In the genomic region with DNA sequence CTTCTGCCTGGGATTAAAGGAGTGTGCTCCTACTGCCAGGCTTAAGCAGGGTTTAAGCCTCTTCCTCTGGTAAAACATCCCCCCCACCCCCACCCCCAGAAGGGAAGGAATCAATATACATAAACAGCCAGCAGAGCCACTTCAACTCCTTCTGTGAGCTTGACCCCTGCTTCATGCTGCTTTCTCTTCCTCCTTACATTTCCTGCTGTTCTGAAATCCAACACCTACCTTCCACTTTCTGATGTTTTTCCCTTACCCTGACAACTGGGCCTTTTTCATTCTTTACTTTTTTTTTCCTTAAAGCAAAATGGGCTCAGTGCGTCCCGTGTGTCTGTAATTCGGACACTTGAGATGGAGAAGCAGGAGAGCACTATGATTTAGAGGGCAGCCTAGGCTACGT, we compare ENCODE assay signal across 11 mouse cellular contexts. TPM values are rescaled to one million over a fixed set of nuclear protein-coding genes. Genes with fewer than 3 reads are reported as not detected.
DNase-seq lines count a peak whose midpoint lies in the region; ATAC-seq and TF ChIP-seq lines count a peak whose summit lies in the region.
"Had no signal": no experiment of that assay in that cellular context is flagged by ENCODE, and none has a peak within 500 bp of the region (broad histone marks: within the 10 kb centered on the region; RNA-seq: fewer than 3 reads in every experiment).

No protein-coding gene starts in this region.

- H3K4me1 ChIP-seq in kidney, adult 2 months (ENCODE audit: control insufficient read depth, insufficient read depth, low read length) = peaks cover 15% of the 10 kb centered on the region; the same call in 1 of the 2 replicates
- peaks cover 11% of the 10 kb centered on the region for H3K4me1 ChIP-seq in midbrain, embryonic 16.5 days (ENCODE audit: control insufficient read depth, insufficient read depth, low read length)
- H3K4me1 ChIP-seq in midbrain, postnatal 0 days (ENCODE audit: insufficient read depth, low read length) = no peaks in the 10 kb centered on the region
- peaks cover 23% of the 10 kb centered on the region for H3K4me1 ChIP-seq in embryonic facial prominence, embryonic 15.5 days
- H3K4me1 ChIP-seq in stomach, postnatal 0 days (replicated peaks; ENCODE audit: control insufficient read depth, insufficient read depth) = peaks cover 8% of the 10 kb centered on the region; the same call in 1 of the 2 replicates

- WGBS in kidney, adult 2 months = 59% methylated on average over 4 of the region's 4 CpGs
- 64% methylated on average over 4 of the region's 4 CpGs for WGBS in midbrain, embryonic 16.5 days
- 62% methylated on average over 4 of the region's 4 CpGs for WGBS in midbrain, postnatal 0 days
- 45% methylated on average over 4 of the region's 4 CpGs for WGBS in embryonic facial prominence, embryonic 15.5 days
- 65% methylated on average over 4 of the region's 4 CpGs for WGBS in stomach, postnatal 0 days

- H3K9ac ChIP-seq in midbrain, embryonic 16.5 days (ENCODE audit: low read depth, low read length) = 0 out of 2 replicates have a peak overlapping the region, but pooled peaks have one; percentile 7
- no peak overlapping the region for H3K9ac ChIP-seq in midbrain, postnatal 0 days (replicated peaks; ENCODE audit: low read length, poor library complexity, severe bottlenecking)
- H3K9ac ChIP-seq in embryonic facial prominence, embryonic 15.5 days = no peak overlapping the region
- H3K9ac ChIP-seq in stomach, postnatal 0 days (ENCODE audit: low read length) = no peak overlapping the region

- H3K4me2 ChIP-seq in midbrain, embryonic 16.5 days (ENCODE audit: low read length) = no peak overlapping the region
- no peak overlapping the region for H3K4me2 ChIP-seq in midbrain, postnatal 0 days (ENCODE audit: low read depth, low read length, poor library complexity, severe bottlenecking)
- no peak overlapping the region for H3K4me2 ChIP-seq in embryonic facial prominence, embryonic 15.5 days (replicated peaks)
- H3K4me2 ChIP-seq in stomach, postnatal 0 days (replicated peaks; ENCODE audit: low read depth) = no peak overlapping the region
- H3K4me2 ChIP-seq: neural tube, embryonic 13.5 days had no signal

- H3K9me3 ChIP-seq in midbrain, embryonic 16.5 days (replicated peaks; ENCODE audit: control insufficient read depth, low read length, poor library complexity, severe bottlenecking) = no peaks in the 10 kb centered on the region
- H3K9me3 ChIP-seq in midbrain, postnatal 0 days (ENCODE audit: low read length) = no peaks in the 10 kb centered on the region
- no peaks in the 10 kb centered on the region for H3K9me3 ChIP-seq in embryonic facial prominence, embryonic 15.5 days (replicated peaks)
- no peaks in the 10 kb centered on the region for H3K9me3 ChIP-seq in stomach, postnatal 0 days (ENCODE audit: control insufficient read depth, low read length)
- H3K9me3 ChIP-seq: neural tube, embryonic 13.5 days had no signal

- no peak for TF ChIP-seq CTCF in kidney, adult 2 months (conservative IDR thresholded peaks at IDR 0.05; ENCODE audit: insufficient read depth, insufficient read length, low read depth, low read length)
- TF ChIP-seq CTCF in midbrain, postnatal 0 days (IDR thresholded peaks at IDR 0.05) = no peak
- TF ChIP-seq CTCF in stomach, postnatal 0 days (IDR thresholded peaks at IDR 0.05; ENCODE audit: low read depth) = no peak

- ATAC-seq in midbrain, embryonic 16.5 days = no peak
- ATAC-seq in midbrain, postnatal 0 days (ENCODE audit: low FRiP score) = no peak
- ATAC-seq in embryonic facial prominence, embryonic 15.5 days (ENCODE audit: insufficient number of reproducible peaks, low FRiP score, low TSS enrichment, low read depth) = no peak
- ATAC-seq in stomach, postnatal 0 days (ENCODE audit: low FRiP score, low TSS enrichment) = no peak
- no peak for ATAC-seq in megakaryocyte, adult 5-6 weeks (ENCODE audit: poor library complexity, severe bottlenecking)

- no peak for TF ChIP-seq EP300 in stomach, postnatal 0 days (optimal IDR thresholded peaks at IDR 0.05)

- H3K4me3 ChIP-seq in kidney, adult 2 months (ENCODE audit: insufficient read depth, low read depth, low read length) = no peak overlapping the region
- no peak overlapping the region for H3K4me3 ChIP-seq in midbrain, embryonic 16.5 days (ENCODE audit: low read depth, low read length)
- no peak overlapping the region for H3K4me3 ChIP-seq in midbrain, postnatal 0 days (ENCODE audit: low read depth, low read length)
- H3K4me3 ChIP-seq in embryonic facial prominence, embryonic 15.5 days (replicated peaks) = no peak overlapping the region
- H3K4me3 ChIP-seq in stomach, postnatal 0 days (ENCODE audit: low read depth, low read length) = no peak overlapping the region
- H3K4me3 ChIP-seq: neural tube, embryonic 13.5 days had no signal

- no peak for TF ChIP-seq POLR2A in kidney, adult 2 months (IDR thresholded peaks at IDR 0.05; ENCODE audit: low read depth, low read length)

- no peak for DNase-seq in kidney, adult 2 months
- DNase-seq in kidney, postnatal 10 days = no peak
- DNase-seq in midbrain, postnatal 0 days (ENCODE audit: low spot score) = no peak
- no peak for DNase-seq in stomach, postnatal 0 days (ENCODE audit: low spot score)
- DNase-seq: left cerebral cortex, postnatal 4 days; right cerebral cortex, postnatal 14 days had no signal

- H3K36me3 ChIP-seq in kidney, adult 2 months (ENCODE audit: control insufficient read depth, insufficient read depth, low read length) = no peaks in the 10 kb centered on the region; the same call in 1 of the 2 replicates
- 0 out of 2 replicates have a peak, but pooled peaks cover 2% of the 10 kb centered on the region for H3K36me3 ChIP-seq in midbrain, embryonic 16.5 days (ENCODE audit: control insufficient read depth, insufficient read depth, low read length)
- peaks cover 5% of the 10 kb centered on the region; the same call in 1 of the 2 replicates for H3K36me3 ChIP-seq in midbrain, postnatal 0 days (ENCODE audit: insufficient read depth, low read length)
- peaks cover 21% of the 10 kb centered on the region for H3K36me3 ChIP-seq in embryonic facial prominence, embryonic 15.5 days
- 0 out of 2 replicates have a peak, but pooled peaks cover 2% of the 10 kb centered on the region for H3K36me3 ChIP-seq in stomach, postnatal 0 days (ENCODE audit: control insufficient read depth, insufficient read depth, low read length)

- H3K27ac ChIP-seq in kidney, adult 2 months (ENCODE audit: insufficient read depth, low read depth, low read length) = peak overlapping the region; percentile 61
- H3K27ac ChIP-seq in midbrain, embryonic 16.5 days (ENCODE audit: low read length) = no peak overlapping the region
- H3K27ac ChIP-seq in midbrain, postnatal 0 days (ENCODE audit: low read depth, low read length) = no peak overlapping the region
- H3K27ac ChIP-seq in embryonic facial prominence, embryonic 15.5 days (replicated peaks) = peak overlapping the region; percentile 39; the same call in 1 of the 2 replicates
- H3K27ac ChIP-seq in stomach, postnatal 0 days (replicated peaks) = peak overlapping the region; percentile 85
- H3K27ac ChIP-seq: macrophage; neural tube, embryonic 13.5 days had no signal

- H3K27me3 ChIP-seq in kidney, adult 2 months (replicated peaks; ENCODE audit: control insufficient read depth, insufficient read depth, low read length) = no peaks in the 10 kb centered on the region
- no peaks in the 10 kb centered on the region for H3K27me3 ChIP-seq in midbrain, embryonic 16.5 days (ENCODE audit: control insufficient read depth, insufficient read depth, low read depth, low read length)
- no peaks in the 10 kb centered on the region for H3K27me3 ChIP-seq in midbrain, postnatal 0 days (ENCODE audit: insufficient read depth, low read length)
- H3K27me3 ChIP-seq in embryonic facial prominence, embryonic 15.5 days = no peaks in the 10 kb centered on the region
- no peaks in the 10 kb centered on the region for H3K27me3 ChIP-seq in stomach, postnatal 0 days (ENCODE audit: control insufficient read depth, insufficient read depth, low read length)
- H3K27me3 ChIP-seq: neural tube, embryonic 13.5 days had no signal

RNA-seq across cellular contexts. Expression of a gene that starts 3.8 kb away (rescaled TPM):
- 80.3 and 84.9 TPM in 2 replicates for polyA plus RNA-seq in kidney, adult 2 months (2012; rRNA removed)
- polyA plus RNA-seq in midbrain, embryonic 16.5 days (2015; fragmentation: Nextera tagmentation; extraction: Ambion mirVana) = 89.9 and 91.9 TPM in 2 replicates
- total RNA-seq in midbrain, postnatal 0 days (2014; rRNA removed) = 104 and 124 TPM in 2 replicates
- 77.1 and 81.6 TPM in 2 replicates for polyA plus RNA-seq in midbrain, postnatal 0 days (2015; fragmentation: Nextera tagmentation; extraction: Ambion mirVana)
- 81.2 and 87.5 TPM in 2 replicates for polyA plus RNA-seq in embryonic facial prominence, embryonic 15.5 days (2015; fragmentation: Nextera tagmentation; extraction: Ambion mirVana)
- polyA plus RNA-seq in stomach, postnatal 0 days (2015; fragmentation: Nextera tagmentation; extraction: Ambion mirVana) = 48.8 and 49.0 TPM in 2 replicates
- 131 and 132 TPM in 2 replicates for total RNA-seq in megakaryocyte, adult 5-6 weeks (2015)
- total RNA-seq in megakaryocyte, adult 5-6 weeks (2017) = 43.9 and 51.4 TPM in 2 replicates

RNA-seq across cellular contexts. Expression of a gene that starts 4.1 kb away (rescaled TPM):
- polyA plus RNA-seq in kidney, adult 2 months (2012; rRNA removed) = 106 and 119 TPM in 2 replicates
- polyA plus RNA-seq in midbrain, embryonic 16.5 days (2015; fragmentation: Nextera tagmentation; extraction: Ambion mirVana) = 13.7 and 18.2 TPM in 2 replicates
- 18.9 and 22.0 TPM in 2 replicates for total RNA-seq in midbrain, postnatal 0 days (2014; rRNA removed)
- polyA plus RNA-seq in midbrain, postnatal 0 days (2015; fragmentation: Nextera tagmentation; extraction: Ambion mirVana) = 12.9 and 15.2 TPM in 2 replicates
- polyA plus RNA-seq in embryonic facial prominence, embryonic 15.5 days (2015; fragmentation: Nextera tagmentation; extraction: Ambion mirVana) = 43.7 and 47.1 TPM in 2 replicates
- 24.6 and 25.6 TPM in 2 replicates for polyA plus RNA-seq in stomach, postnatal 0 days (2015; fragmentation: Nextera tagmentation; extraction: Ambion mirVana)
- 68.0 and 72.0 TPM in 2 replicates for total RNA-seq in megakaryocyte, adult 5-6 weeks (2015)
- 26.9 and 33.7 TPM in 2 replicates for total RNA-seq in megakaryocyte, adult 5-6 weeks (2017)

RNA-seq across cellular contexts. Expression of a gene that starts 13.4 kb away (rescaled TPM):
- polyA plus RNA-seq in kidney, adult 2 months (2012; rRNA removed) = not detected in 2 replicates
- 0.55 and 1.1 TPM in 2 replicates for polyA plus RNA-seq in midbrain, embryonic 16.5 days (2015; fragmentation: Nextera tagmentation; extraction: Ambion mirVana)
- 1.9 and 2.5 TPM in 2 replicates for total RNA-seq in midbrain, postnatal 0 days (2014; rRNA removed)
- 0.95 and 0.96 TPM in 2 replicates for polyA plus RNA-seq in midbrain, postnatal 0 days (2015; fragmentation: Nextera tagmentation; extraction: Ambion mirVana)
- 0.33 and 0.39 TPM in 2 replicates for polyA plus RNA-seq in embryonic facial prominence, embryonic 15.5 days (2015; fragmentation: Nextera tagmentation; extraction: Ambion mirVana)
- polyA plus RNA-seq in stomach, postnatal 0 days (2015; fragmentation: Nextera tagmentation; extraction: Ambion mirVana) = 0.07 TPM in 1 of 2 replicates, not detected in the other
- 0.18 TPM in 1 of 2 replicates, not detected in the other for total RNA-seq in megakaryocyte, adult 5-6 weeks (2015)
- total RNA-seq in megakaryocyte, adult 5-6 weeks (2017) = not detected in 2 replicates
- polyA plus RNA-seq: macrophage had no signal

RNA-seq across cellular contexts. Expression of a gene that starts 14.1 kb away (rescaled TPM):
- 36.8 and 37.7 TPM in 2 replicates for polyA plus RNA-seq in kidney, adult 2 months (2012; rRNA removed)
- 1.5 and 2.2 TPM in 2 replicates for polyA plus RNA-seq in midbrain, embryonic 16.5 days (2015; fragmentation: Nextera tagmentation; extraction: Ambion mirVana)
- 3.4 and 7.8 TPM in 2 replicates for total RNA-seq in midbrain, postnatal 0 days (2014; rRNA removed)
- 1.3 and 1.7 TPM in 2 replicates for polyA plus RNA-seq in midbrain, postnatal 0 days (2015; fragmentation: Nextera tagmentation; extraction: Ambion mirVana)
- 2.6 and 3.4 TPM in 2 replicates for polyA plus RNA-seq in embryonic facial prominence, embryonic 15.5 days (2015; fragmentation: Nextera tagmentation; extraction: Ambion mirVana)
- 2.2 and 2.3 TPM in 2 replicates for polyA plus RNA-seq in stomach, postnatal 0 days (2015; fragmentation: Nextera tagmentation; extraction: Ambion mirVana)
- 22.7 and 29.0 TPM in 2 replicates for total RNA-seq in megakaryocyte, adult 5-6 weeks (2015)
- total RNA-seq in megakaryocyte, adult 5-6 weeks (2017) = 17.4 and 17.6 TPM in 2 replicates

RNA-seq across cellular contexts. Expression of a gene that starts 14.3 kb away (rescaled TPM):
- polyA plus RNA-seq in kidney, adult 2 months (2012; rRNA removed) = 5.6 TPM in 2 replicates
- polyA plus RNA-seq in midbrain, embryonic 16.5 days (2015; fragmentation: Nextera tagmentation; extraction: Ambion mirVana) = 0.41 TPM in 1 of 2 replicates, not detected in the other
- total RNA-seq in midbrain, postnatal 0 days (2014; rRNA removed) = 2.0 TPM in 1 of 2 replicates, not detected in the other
- 0.39 TPM in 1 of 2 replicates, not detected in the other for polyA plus RNA-seq in midbrain, postnatal 0 days (2015; fragmentation: Nextera tagmentation; extraction: Ambion mirVana)
- polyA plus RNA-seq in embryonic facial prominence, embryonic 15.5 days (2015; fragmentation: Nextera tagmentation; extraction: Ambion mirVana) = 0.12 and 0.37 TPM in 2 replicates
- polyA plus RNA-seq in stomach, postnatal 0 days (2015; fragmentation: Nextera tagmentation; extraction: Ambion mirVana) = 0.17 and 1.1 TPM in 2 replicates
- total RNA-seq in megakaryocyte, adult 5-6 weeks (2015) = not detected in 2 replicates
- not detected in 2 replicates for total RNA-seq in megakaryocyte, adult 5-6 weeks (2017)
- polyA plus RNA-seq: macrophage had no signal

Comparison
In these comparisons a context has a peak if more than half of its experiments do, and no peak if none do; other contexts are left out.
1. H3K27ac ChIP-seq: peak in kidney, adult 2 months (single experiment), embryonic facial prominence, embryonic 15.5 days (single experiment) and stomach, postnatal 0 days (single experiment); none in midbrain, embryonic 16.5 days (single experiment) and midbrain, postnatal 0 days (single experiment).